Mouse (Mus musculus): ENCODE results near the gene Esyt1. TPM values are rescaled to one million over a fixed set of nuclear protein-coding genes. Genes with fewer than 3 reads are reported as not detected.
A peak's percentile ranks its signal among the peaks of the same experiment; 100 is the strongest.

Esyt1 gene
- polyA plus RNA-seq, 1 experiment, result 120 TPM

GRCm38 (mm10) chr10:128547361-128548032 is 21.8 kb upstream of the Esyt1 start, which contains the start of gene Zc3h10:
Gene Zc3h10 (minus strand): TSS chr10:128547774.
- H3K36me3 ChIP-seq (ENCODE audit: control insufficient read depth, insufficient read depth), result peaks cover 39% of the 10 kb centered on the region
- peak within 1 kb of the TSS; percentile 89 for H3ac ChIP-seq (ENCODE audit: control insufficient read depth, insufficient read length, low read depth)
- TF ChIP-seq MYOG (IDR thresholded peaks at IDR 0.05; ENCODE audit: control insufficient read depth, extremely low read depth, insufficient read length), result peak; percentile 2
- no peak for TF ChIP-seq CEBPB (IDR thresholded peaks at IDR 0.05; ENCODE audit: low read depth)
- TF ChIP-seq CTCF (IDR thresholded peaks at IDR 0.05; ENCODE audit: control insufficient read depth, insufficient read depth, insufficient read length), result peak; percentile 9
- TF ChIP-seq FOSL1 (IDR thresholded peaks at IDR 0.05; ENCODE audit: insufficient read depth, low read length, poor library complexity, severe bottlenecking), result no peak
- TF ChIP-seq MYOD1 (IDR thresholded peaks at IDR 0.05; ENCODE audit: control insufficient read depth, insufficient read length, low read depth), result no peak
- no peak for TF ChIP-seq USF1 (IDR thresholded peaks at IDR 0.05; ENCODE audit: low read depth)
- peak; percentile 57 for TF ChIP-seq MAX (IDR thresholded peaks at IDR 0.05)
- peaks cover 17% of the 10 kb centered on the region for H3K79me3 ChIP-seq (ENCODE audit: low read depth)
- H3K79me2 ChIP-seq (ENCODE audit: control insufficient read depth, insufficient read depth), result peaks cover 50% of the 10 kb centered on the region
- H3K27me3 ChIP-seq (ENCODE audit: control insufficient read depth, insufficient read depth, insufficient read length), result no peaks in the 10 kb centered on the region
- H3K4me3 ChIP-seq (ENCODE audit: insufficient read depth, poor library complexity, severe bottlenecking), result peak within 1 kb of the TSS; percentile 85

- TF ChIP-seq USF1 (IDR thresholded peaks at IDR 0.05; ENCODE audit: low read depth), result no peak
- TF ChIP-seq CEBPB (IDR thresholded peaks at IDR 0.05; ENCODE audit: low read depth), result no peak
- TF ChIP-seq MAX (IDR thresholded peaks at IDR 0.05), result no peak
- no peak for TF ChIP-seq FOSL1 (IDR thresholded peaks at IDR 0.05; ENCODE audit: insufficient read depth, low read length, poor library complexity, severe bottlenecking)
- no peak for TF ChIP-seq MYOG (IDR thresholded peaks at IDR 0.05; ENCODE audit: control insufficient read depth, extremely low read depth, insufficient read length)
- TF ChIP-seq CTCF (IDR thresholded peaks at IDR 0.05; ENCODE audit: control insufficient read depth, insufficient read depth, insufficient read length), result no peak
- no peak for TF ChIP-seq MYOD1 (IDR thresholded peaks at IDR 0.05; ENCODE audit: control insufficient read depth, insufficient read length, low read depth)
- Histone ChIP-seq H3K4me3 (ENCODE audit: insufficient read depth, poor library complexity, severe bottlenecking) (peak overlapping the region; percentile 85), H3K27me3 (ENCODE audit: control insufficient read depth, insufficient read depth, insufficient read length) (no peaks in the 10 kb centered on the region), H3K79me2 (ENCODE audit: control insufficient read depth, insufficient read depth) (peaks cover 50% of the 10 kb centered on the region), H3ac (ENCODE audit: control insufficient read depth, insufficient read length, low read depth) (peak overlapping the region; percentile 73), H3K79me3 (ENCODE audit: low read depth) (peaks cover 17% of the 10 kb centered on the region), H3K36me3 (ENCODE audit: control insufficient read depth, insufficient read depth) (peaks cover 39% of the 10 kb centered on the region)
Observed at GRCm38 (mm10) chr10:128546787-128547186, 21.1 kb upstream of the Esyt1 start.

- no peaks in the 10 kb centered on the region for H3K27me3 ChIP-seq (ENCODE audit: control insufficient read depth, insufficient read depth, insufficient read length)
- H3ac ChIP-seq (ENCODE audit: control insufficient read depth, insufficient read length, low read depth), result peak overlapping the region; percentile 73
- peak overlapping the region; percentile 85 for H3K4me3 ChIP-seq (ENCODE audit: insufficient read depth, poor library complexity, severe bottlenecking)
- peak; percentile 95 for TF ChIP-seq MAX (IDR thresholded peaks at IDR 0.05)
- TF ChIP-seq USF1 (IDR thresholded peaks at IDR 0.05; ENCODE audit: low read depth), result peak; percentile 90
- no peak for TF ChIP-seq CEBPB (IDR thresholded peaks at IDR 0.05; ENCODE audit: low read depth)
- peaks cover 39% of the 10 kb centered on the region for H3K36me3 ChIP-seq (ENCODE audit: control insufficient read depth, insufficient read depth)
- H3K79me2 ChIP-seq (ENCODE audit: control insufficient read depth, insufficient read depth), result peaks cover 50% of the 10 kb centered on the region
- peaks cover 17% of the 10 kb centered on the region for H3K79me3 ChIP-seq (ENCODE audit: low read depth)
Observed at GRCm38 (mm10) chr10:128546361-128546760, 20.7 kb upstream of the Esyt1 start.

- H3ac ChIP-seq (ENCODE audit: control insufficient read depth, insufficient read length, low read depth), result no peak overlapping the region
- TF ChIP-seq CEBPB (IDR thresholded peaks at IDR 0.05; ENCODE audit: low read depth) (no peak), CTCF (IDR thresholded peaks at IDR 0.05; ENCODE audit: control insufficient read depth, insufficient read depth, insufficient read length) (no peak), MYOD1 (IDR thresholded peaks at IDR 0.05; ENCODE audit: control insufficient read depth, insufficient read length, low read depth) (no peak), MAX (IDR thresholded peaks at IDR 0.05) (no peak), MYOG (IDR thresholded peaks at IDR 0.05; ENCODE audit: control insufficient read depth, extremely low read depth, insufficient read length) (no peak), USF1 (IDR thresholded peaks at IDR 0.05; ENCODE audit: low read depth) (no peak), FOSL1 (IDR thresholded peaks at IDR 0.05; ENCODE audit: insufficient read depth, low read length, poor library complexity, severe bottlenecking) (no peak)
- peaks cover 17% of the 10 kb centered on the region for H3K79me3 ChIP-seq (ENCODE audit: low read depth)
- peaks cover 39% of the 10 kb centered on the region for H3K36me3 ChIP-seq (ENCODE audit: control insufficient read depth, insufficient read depth)
- H3K79me2 ChIP-seq (ENCODE audit: control insufficient read depth, insufficient read depth), result peaks cover 50% of the 10 kb centered on the region
- H3K27me3 ChIP-seq (ENCODE audit: control insufficient read depth, insufficient read depth, insufficient read length), result no peaks in the 10 kb centered on the region
- H3K4me3 ChIP-seq (ENCODE audit: insufficient read depth, poor library complexity, severe bottlenecking), result no peak overlapping the region
Observed at GRCm38 (mm10) chr10:128545570-128545898, 19.9 kb upstream of the Esyt1 start.

GRCm38 (mm10) chr10:128544674-128545569 is 19.3 kb upstream of the Esyt1 start:
- no peak for TF ChIP-seq CTCF (IDR thresholded peaks at IDR 0.05; ENCODE audit: control insufficient read depth, insufficient read depth, insufficient read length)
- TF ChIP-seq FOSL1 (IDR thresholded peaks at IDR 0.05; ENCODE audit: insufficient read depth, low read length, poor library complexity, severe bottlenecking), result no peak
- no peak for TF ChIP-seq MAX (IDR thresholded peaks at IDR 0.05)
- TF ChIP-seq MYOG (IDR thresholded peaks at IDR 0.05; ENCODE audit: control insufficient read depth, extremely low read depth, insufficient read length), result no peak
- no peak for TF ChIP-seq CEBPB (IDR thresholded peaks at IDR 0.05; ENCODE audit: low read depth)
- TF ChIP-seq MYOD1 (IDR thresholded peaks at IDR 0.05; ENCODE audit: control insufficient read depth, insufficient read length, low read depth), result no peak
- TF ChIP-seq USF1 (IDR thresholded peaks at IDR 0.05; ENCODE audit: low read depth), result no peak
- Histone ChIP-seq H3K4me3 (ENCODE audit: insufficient read depth, poor library complexity, severe bottlenecking) (no peak overlapping the region), H3K79me3 (ENCODE audit: low read depth) (peaks cover 17% of the 10 kb centered on the region), H3K36me3 (ENCODE audit: control insufficient read depth, insufficient read depth) (peaks cover 39% of the 10 kb centered on the region), H3K79me2 (ENCODE audit: control insufficient read depth, insufficient read depth) (peaks cover 50% of the 10 kb centered on the region), H3ac (ENCODE audit: control insufficient read depth, insufficient read length, low read depth) (no peak overlapping the region), H3K27me3 (ENCODE audit: control insufficient read depth, insufficient read depth, insufficient read length) (no peaks in the 10 kb centered on the region)

Measured in C2C12 (cell line).